Mouse (Mus musculus): Measurements from ENCODE around the gene Scnn1a. TPM values are rescaled to one million over a fixed set of nuclear protein-coding genes. Genes with fewer than 3 reads are reported as not detected.

Scnn1a gene
- polyA plus RNA-seq, 1 experiment from 2014 or later, result 5.8 TPM

GRCm38 (mm10) chr6:125361467-125362291, 41.2 kb downstream of the Scnn1a start:
- Histone ChIP-seq H3K27me3 (ENCODE audit: control insufficient read depth, insufficient read depth, low read length) (no peaks in the 10 kb centered on the region), H3K4me1 (ENCODE audit: control insufficient read depth, insufficient read depth, low read length) (peaks cover 8% of the 10 kb centered on the region; the same call in 1 of the 2 replicates), H3K4me3 (replicated peaks; ENCODE audit: low read length) (no peak overlapping the region), H3K4me2 (ENCODE audit: low read depth, low read length) (no peak overlapping the region), H3K27ac (ENCODE audit: low read length) (no peak overlapping the region), H3K36me3 (ENCODE audit: control insufficient read depth, insufficient read depth, low read length) (peaks cover 23% of the 10 kb centered on the region), H3K9me3 (replicated peaks; ENCODE audit: control insufficient read depth, low read length) (no peaks in the 10 kb centered on the region), H3K9ac (ENCODE audit: low read length) (no peak overlapping the region)
- ATAC-seq (ENCODE audit: insufficient read depth, low FRiP score), result no peak; the same call in 1 of the 2 replicates
- 51% methylated on average over 38 of the region's 38 CpGs for WGBS

GRCm38 (mm10) chr6:125363021-125363420, 42.6 kb downstream of the Scnn1a start:
- no peaks in the 10 kb centered on the region for H3K27me3 ChIP-seq (ENCODE audit: control insufficient read depth, insufficient read depth, low read length)
- H3K9me3 ChIP-seq (replicated peaks; ENCODE audit: control insufficient read depth, low read length), result no peaks in the 10 kb centered on the region
- no peak overlapping the region for H3K27ac ChIP-seq (ENCODE audit: low read length)
- H3K36me3 ChIP-seq (ENCODE audit: control insufficient read depth, insufficient read depth, low read length), result peaks cover 19% of the 10 kb centered on the region
- no peak for ATAC-seq (ENCODE audit: insufficient read depth, low FRiP score)
- 0 out of 2 replicates have a peak overlapping the region, but pooled peaks have one; percentile 4 for H3K4me2 ChIP-seq (ENCODE audit: low read depth, low read length)
- peaks cover 7% of the 10 kb centered on the region; the same call in 1 of the 2 replicates for H3K4me1 ChIP-seq (ENCODE audit: control insufficient read depth, insufficient read depth, low read length)
- 41% methylated on average over 15 of the region's 15 CpGs for WGBS
- peak overlapping the region; percentile 29; the same call in 1 of the 2 replicates for H3K9ac ChIP-seq (ENCODE audit: low read length)
- no peak overlapping the region for H3K4me3 ChIP-seq (replicated peaks; ENCODE audit: low read length)

- no peaks in the 10 kb centered on the region for H3K27me3 ChIP-seq (ENCODE audit: control insufficient read depth, insufficient read depth, low read length)
- H3K9ac ChIP-seq (ENCODE audit: low read length), result peak overlapping the region; percentile 29; the same call in 1 of the 2 replicates
- peak; percentile 26 for ATAC-seq (ENCODE audit: insufficient read depth, low FRiP score)
- H3K9me3 ChIP-seq (replicated peaks; ENCODE audit: control insufficient read depth, low read length), result no peaks in the 10 kb centered on the region
- H3K4me3 ChIP-seq (replicated peaks; ENCODE audit: low read length), result no peak overlapping the region
- peaks cover 13% of the 10 kb centered on the region; the same call in 1 of the 2 replicates for H3K4me1 ChIP-seq (ENCODE audit: control insufficient read depth, insufficient read depth, low read length)
- WGBS, result 29% methylated on average over 23 of the region's 23 CpGs
- H3K27ac ChIP-seq (ENCODE audit: low read length), result 0 out of 2 replicates have a peak overlapping the region, but pooled peaks have one; percentile 1
- H3K4me2 ChIP-seq (ENCODE audit: low read depth, low read length), result 0 out of 2 replicates have a peak overlapping the region, but pooled peaks have one; percentile 4
- H3K36me3 ChIP-seq (ENCODE audit: control insufficient read depth, insufficient read depth, low read length), result peaks cover 13% of the 10 kb centered on the region
Observed at GRCm38 (mm10) chr6:125363451-125364242, 43.2 kb downstream of the Scnn1a start.

DNA sequence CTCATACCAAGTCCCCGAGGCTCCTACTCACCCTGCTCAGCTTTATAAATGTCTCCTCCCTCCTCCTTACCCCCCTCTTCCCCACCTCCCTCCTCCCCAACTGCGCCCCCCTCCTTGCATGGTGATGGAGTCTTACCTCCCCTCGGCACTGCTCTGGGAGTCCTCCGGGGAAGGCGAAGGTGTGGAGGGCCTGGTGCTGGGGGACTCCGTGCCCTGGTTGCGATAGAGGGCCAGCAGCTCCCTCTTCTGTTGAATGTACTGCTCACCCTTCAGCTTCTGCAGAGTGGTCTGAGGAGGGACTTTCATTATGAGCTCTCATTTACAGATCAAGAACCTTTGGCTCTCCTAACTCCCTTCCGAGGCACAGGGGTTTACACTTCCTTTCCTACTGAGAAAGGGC, 44.0 kb downstream of the Scnn1a start:
- Histone ChIP-seq H3K9ac (ENCODE audit: low read length) (no peak overlapping the region), H3K4me2 (ENCODE audit: low read depth, low read length) (no peak overlapping the region), H3K4me1 (ENCODE audit: control insufficient read depth, insufficient read depth, low read length) (peaks cover 15% of the 10 kb centered on the region; the same call in 1 of the 2 replicates), H3K36me3 (ENCODE audit: control insufficient read depth, insufficient read depth, low read length) (peaks cover 7% of the 10 kb centered on the region; the same call in 1 of the 2 replicates), H3K27ac (ENCODE audit: low read length) (no peak overlapping the region), H3K27me3 (ENCODE audit: control insufficient read depth, insufficient read depth, low read length) (no peaks in the 10 kb centered on the region), H3K4me3 (replicated peaks; ENCODE audit: low read length) (no peak overlapping the region), H3K9me3 (replicated peaks; ENCODE audit: control insufficient read depth, low read length) (no peaks in the 10 kb centered on the region)
- peak; percentile 35; the same call in 1 of the 2 replicates for ATAC-seq (ENCODE audit: insufficient read depth, low FRiP score)
- 10% methylated on average over 8 of the region's 8 CpGs for WGBS

DNA sequence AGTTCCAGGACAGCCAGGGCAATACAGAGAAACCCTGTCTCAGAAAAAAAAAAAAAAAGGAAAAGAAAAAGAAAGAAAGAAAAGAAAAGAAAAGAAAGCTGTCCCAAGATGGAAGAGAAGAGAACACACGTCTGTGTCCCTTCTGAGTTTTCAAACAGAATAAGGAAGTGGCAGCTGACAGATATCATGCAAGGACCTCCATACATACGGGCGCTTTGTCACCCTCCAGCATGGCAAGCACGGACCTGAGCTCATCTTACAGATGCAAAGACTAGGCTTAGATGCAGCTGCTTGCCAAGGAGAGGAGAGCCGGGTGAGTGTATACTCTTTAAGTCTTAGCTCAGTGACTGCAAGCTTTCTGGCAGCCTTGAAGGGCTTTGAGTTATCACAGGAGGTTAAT, 45.1 kb downstream of the Scnn1a start:
- H3K36me3 ChIP-seq (ENCODE audit: control insufficient read depth, insufficient read depth, low read length), result peaks cover 7% of the 10 kb centered on the region; the same call in 1 of the 2 replicates
- no peak overlapping the region for H3K9ac ChIP-seq (ENCODE audit: low read length)
- no peak for ATAC-seq (ENCODE audit: insufficient read depth, low FRiP score)
- H3K4me1 ChIP-seq (ENCODE audit: control insufficient read depth, insufficient read depth, low read length), result peaks cover 15% of the 10 kb centered on the region; the same call in 1 of the 2 replicates
- H3K4me2 ChIP-seq (ENCODE audit: low read depth, low read length), result no peak overlapping the region
- no peaks in the 10 kb centered on the region for H3K27me3 ChIP-seq (ENCODE audit: control insufficient read depth, insufficient read depth, low read length)
- 71% methylated on average over 5 of the region's 5 CpGs for WGBS
- no peak overlapping the region for H3K27ac ChIP-seq (ENCODE audit: low read length)
- H3K4me3 ChIP-seq (replicated peaks; ENCODE audit: low read length), result no peak overlapping the region
- no peaks in the 10 kb centered on the region for H3K9me3 ChIP-seq (replicated peaks; ENCODE audit: control insufficient read depth, low read length)

- no peak for ATAC-seq (ENCODE audit: insufficient read depth, low FRiP score)
- peaks cover 5% of the 10 kb centered on the region; the same call in 1 of the 2 replicates for H3K36me3 ChIP-seq (ENCODE audit: control insufficient read depth, insufficient read depth, low read length)
- 82% methylated on average over 1 of the region's 1 CpGs for WGBS
- no peak overlapping the region for H3K4me2 ChIP-seq (ENCODE audit: low read depth, low read length)
- no peak overlapping the region for H3K9ac ChIP-seq (ENCODE audit: low read length)
- H3K4me1 ChIP-seq (ENCODE audit: control insufficient read depth, insufficient read depth, low read length), result peaks cover 15% of the 10 kb centered on the region; the same call in 1 of the 2 replicates
- H3K4me3 ChIP-seq (replicated peaks; ENCODE audit: low read length), result no peak overlapping the region
- no peaks in the 10 kb centered on the region for H3K9me3 ChIP-seq (replicated peaks; ENCODE audit: control insufficient read depth, low read length)
- H3K27me3 ChIP-seq (ENCODE audit: control insufficient read depth, insufficient read depth, low read length), result no peaks in the 10 kb centered on the region
- no peak overlapping the region for H3K27ac ChIP-seq (ENCODE audit: low read length)
Observed at GRCm38 (mm10) chr6:125366133-125366532, 45.7 kb downstream of the Scnn1a start.

GRCm38 (mm10) chr6:125367758-125368371, 47.4 kb downstream of the Scnn1a start:
- H3K27me3 ChIP-seq (ENCODE audit: control insufficient read depth, insufficient read depth, low read length), result no peaks in the 10 kb centered on the region
- no peak overlapping the region for H3K4me2 ChIP-seq (ENCODE audit: low read depth, low read length)
- H3K9me3 ChIP-seq (replicated peaks; ENCODE audit: control insufficient read depth, low read length), result no peaks in the 10 kb centered on the region
- H3K4me3 ChIP-seq (replicated peaks; ENCODE audit: low read length), result no peak overlapping the region
- 42% methylated on average over 4 of the region's 4 CpGs for WGBS
- H3K36me3 ChIP-seq (ENCODE audit: control insufficient read depth, insufficient read depth, low read length), result no peaks in the 10 kb centered on the region
- ATAC-seq (ENCODE audit: insufficient read depth, low FRiP score), result peak; percentile 59
- H3K4me1 ChIP-seq (ENCODE audit: control insufficient read depth, insufficient read depth, low read length), result peaks cover 15% of the 10 kb centered on the region; the same call in 1 of the 2 replicates
- H3K9ac ChIP-seq (ENCODE audit: low read length), result peak overlapping the region; percentile 38; the same call in 1 of the 2 replicates
- H3K27ac ChIP-seq (ENCODE audit: low read length), result peak overlapping the region; percentile 83

GRCm38 (mm10) chr6:125377042-125377441, 56.6 kb downstream of the Scnn1a start:
- H3K27ac ChIP-seq (ENCODE audit: low read length), result peak overlapping the region; percentile 89
- no peak overlapping the region for H3K9ac ChIP-seq (ENCODE audit: low read length)
- no peak for ATAC-seq (ENCODE audit: insufficient read depth, low FRiP score)
- 64% methylated on average over 6 of the region's 6 CpGs for WGBS
- H3K4me2 ChIP-seq (ENCODE audit: low read depth, low read length), result peak overlapping the region; percentile 13; the same call in 1 of the 2 replicates
- peaks cover 27% of the 10 kb centered on the region for H3K4me1 ChIP-seq (ENCODE audit: control insufficient read depth, insufficient read depth, low read length)
- H3K9me3 ChIP-seq (replicated peaks; ENCODE audit: control insufficient read depth, low read length), result no peaks in the 10 kb centered on the region
- H3K27me3 ChIP-seq (ENCODE audit: control insufficient read depth, insufficient read depth, low read length), result peaks cover 17% of the 10 kb centered on the region
- no peak overlapping the region for H3K4me3 ChIP-seq (replicated peaks; ENCODE audit: low read length)
- no peaks in the 10 kb centered on the region for H3K36me3 ChIP-seq (ENCODE audit: control insufficient read depth, insufficient read depth, low read length)
